Mouse (Mus musculus) mouse trophoblast stem cell (cell line): ENCODE results near the gene Ccdc163.

Experiments used
- in situ Hi-C, 2 experiments: fragments of 300-500 bp; cut with MseI, MboI; formaldehyde crosslinking; loops; 2 replicates in 1 of 2; 3 replicates in 1 of 2; pipeline ENCODE4 v1.15.1; 2025

The Ccdc163 gene

DNA sequence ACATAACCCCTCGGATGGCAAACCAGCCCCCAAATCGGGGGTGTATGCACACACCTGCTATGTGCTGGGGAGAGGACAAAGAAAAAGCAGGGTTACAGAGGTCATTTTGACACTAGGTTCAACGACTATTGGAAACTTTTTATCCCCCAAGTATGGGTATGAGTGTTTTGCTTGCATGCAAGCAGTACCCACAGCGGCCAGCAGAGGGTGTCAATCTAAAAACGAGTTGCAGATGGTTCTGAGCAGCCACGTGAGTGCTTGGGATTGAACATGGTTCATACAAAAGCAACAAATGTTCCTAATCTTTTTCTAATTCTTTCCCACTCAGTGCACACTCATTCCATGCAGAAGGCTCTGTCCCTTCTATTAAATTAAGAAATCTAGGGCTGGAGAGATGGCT lies 4.5 kb upstream of the Ccdc163 start:
- in situ Hi-C loops = no loop called here

DNA sequence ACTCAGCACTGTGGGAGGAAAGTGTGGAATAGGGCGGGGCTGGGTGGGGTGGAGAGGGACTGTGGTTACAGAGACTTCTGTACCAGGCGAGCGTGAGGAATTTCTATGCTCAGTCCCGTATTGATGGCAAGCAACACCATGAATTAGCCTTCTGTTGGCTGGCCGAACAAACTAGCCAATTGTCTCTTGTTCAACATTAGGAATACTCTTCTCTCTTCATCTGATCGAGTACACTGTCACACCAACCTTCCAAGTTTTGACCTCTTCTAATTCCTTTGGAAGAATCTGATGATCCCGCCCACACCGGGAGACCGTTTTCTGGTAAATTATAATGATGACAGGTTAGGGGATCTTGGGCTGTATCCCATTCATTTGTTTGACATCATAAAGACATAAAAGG lies 643 bp upstream of the Ccdc163 start:
- in situ Hi-C loops = no loop called here

DNA sequence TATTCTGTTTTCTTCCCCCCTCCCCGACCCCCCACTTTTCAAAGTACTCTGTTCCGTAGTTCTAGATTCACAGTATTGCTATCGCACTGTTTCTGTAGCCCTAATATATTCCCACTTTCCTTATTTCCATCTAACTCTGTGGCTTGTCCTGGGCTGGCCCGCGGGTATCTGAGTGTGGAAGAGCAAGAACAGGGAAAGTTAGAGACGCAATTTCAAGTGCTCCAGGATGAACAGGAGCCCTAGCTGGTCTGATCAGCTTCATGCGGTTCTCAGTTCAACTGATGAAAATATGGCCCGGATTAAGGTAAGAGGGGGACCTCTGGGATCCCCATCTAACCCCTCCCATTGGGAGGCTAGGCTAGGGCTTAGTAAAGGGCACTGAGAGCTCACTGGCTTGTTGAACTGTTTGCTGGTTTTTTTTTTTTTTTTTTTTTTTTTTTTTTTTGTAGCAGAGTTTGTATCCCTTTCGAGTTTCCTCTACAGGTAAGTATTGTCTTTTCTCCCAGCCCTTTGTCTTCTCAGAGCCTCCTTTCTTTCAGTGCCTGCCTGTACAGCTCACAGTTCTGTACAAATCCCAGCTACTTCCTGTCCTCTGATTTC lies 582 bp downstream of the Ccdc163 start:
- in situ Hi-C loops = no loop called here

DNA sequence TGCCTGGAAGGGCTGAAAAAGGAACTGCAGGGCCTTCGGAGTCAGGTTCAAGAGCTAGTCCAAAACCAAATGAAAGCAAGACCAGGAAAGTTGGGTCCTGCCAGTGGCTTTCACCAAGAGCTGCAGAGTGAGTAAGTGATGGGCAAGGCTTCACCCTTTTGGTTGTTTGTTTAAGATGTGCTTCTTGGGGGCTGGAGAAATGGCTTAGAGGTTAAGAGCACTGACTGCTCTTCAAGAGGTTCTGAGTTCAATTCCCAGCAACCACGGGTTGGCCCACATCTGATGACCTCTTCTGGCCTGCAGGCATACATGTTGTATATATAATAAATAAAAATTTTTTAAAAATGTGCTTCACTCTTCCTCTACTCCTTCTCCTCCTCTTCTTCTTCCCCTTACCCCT lies 1.8 kb downstream of the Ccdc163 start:
- in situ Hi-C loops = no loop called here

DNA sequence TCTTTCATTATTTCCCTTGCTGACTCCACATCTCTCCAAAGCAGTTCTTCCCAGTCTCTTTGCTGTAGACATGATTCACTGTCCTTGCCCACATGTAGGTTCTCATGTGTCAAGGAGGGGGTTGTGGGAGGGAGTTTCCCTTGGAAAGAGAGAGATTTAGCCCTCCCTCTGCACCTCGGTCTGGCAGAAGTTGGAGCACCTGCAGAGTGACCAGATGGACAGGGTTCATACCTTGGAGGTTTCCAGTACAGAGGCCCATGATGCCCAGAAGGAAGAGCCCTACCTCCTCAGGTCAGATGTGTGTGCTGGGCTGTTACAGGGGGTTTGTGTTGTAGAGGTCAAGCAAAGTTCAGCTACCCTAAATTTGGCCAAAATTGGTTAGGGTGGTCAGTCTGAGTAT lies 4.2 kb downstream of the Ccdc163 start:
- in situ Hi-C loops = no loop called here

DNA sequence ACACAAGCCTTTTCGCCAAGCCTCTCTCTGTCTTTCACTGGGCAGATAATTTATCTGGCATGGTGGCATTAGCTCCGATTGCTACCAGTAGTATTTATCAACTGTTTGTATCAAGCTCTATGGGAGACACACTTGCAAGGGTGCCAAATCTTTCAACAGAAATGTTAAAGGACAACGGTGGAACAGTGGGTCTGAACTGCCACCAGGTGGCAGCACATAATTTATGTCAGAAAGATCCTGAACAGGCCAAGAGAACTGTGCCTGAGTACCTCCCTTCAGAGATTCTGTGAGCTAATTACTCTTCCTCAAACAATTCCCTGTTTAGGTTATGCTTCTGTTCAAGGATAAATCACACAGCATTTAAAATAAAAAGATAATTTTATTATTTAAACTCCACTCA lies 11.1 kb downstream of the Ccdc163 start:
- in situ Hi-C loops = loop anchor here (5.0 kb wide), 1 partner anchor 68 kb away; no protein-coding TSS in a partner anchor

DNA sequence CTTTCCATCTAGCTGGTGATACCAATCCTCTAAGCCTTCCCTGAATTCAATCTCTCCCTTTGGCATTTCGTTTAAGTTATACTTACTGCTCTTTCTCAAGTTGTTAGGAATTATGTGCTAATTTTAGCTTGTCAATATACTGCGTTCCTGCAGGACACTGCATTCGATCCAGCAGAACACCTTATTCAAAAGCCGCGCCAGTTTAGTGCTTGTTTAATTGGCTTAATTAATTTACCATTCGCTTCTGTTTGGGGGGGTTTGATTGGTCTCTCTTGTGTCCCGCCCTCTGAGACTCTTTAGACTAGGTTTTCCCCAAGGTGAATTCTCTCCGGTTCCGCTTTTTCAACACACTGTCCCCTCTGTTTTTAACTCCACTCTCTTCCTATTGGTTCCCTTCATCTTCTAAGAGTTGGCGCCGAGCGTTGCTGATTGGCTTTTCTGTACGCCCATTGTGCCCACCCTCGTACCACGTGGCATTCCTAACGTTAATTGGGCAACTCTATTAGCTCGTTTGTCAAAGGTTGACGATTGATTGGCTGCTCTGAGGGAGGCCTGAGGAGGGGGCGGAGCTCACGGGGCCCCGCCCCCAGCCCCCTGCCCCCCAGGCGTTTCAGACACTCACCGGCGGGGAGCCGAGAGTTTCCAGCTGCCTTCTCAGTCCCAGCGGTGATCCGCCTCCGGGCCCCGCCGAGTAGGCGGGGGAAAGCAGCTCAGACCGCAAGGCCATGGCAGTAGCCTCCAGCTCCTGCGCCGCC lies 12.2 kb downstream of the Ccdc163 start, which contains the start of gene Tesk2:
TSS of gene Tesk2 (plus strand) at position 606 of the 755 bp plus-strand sequence.
- in situ Hi-C loops = no loop called here

DNA sequence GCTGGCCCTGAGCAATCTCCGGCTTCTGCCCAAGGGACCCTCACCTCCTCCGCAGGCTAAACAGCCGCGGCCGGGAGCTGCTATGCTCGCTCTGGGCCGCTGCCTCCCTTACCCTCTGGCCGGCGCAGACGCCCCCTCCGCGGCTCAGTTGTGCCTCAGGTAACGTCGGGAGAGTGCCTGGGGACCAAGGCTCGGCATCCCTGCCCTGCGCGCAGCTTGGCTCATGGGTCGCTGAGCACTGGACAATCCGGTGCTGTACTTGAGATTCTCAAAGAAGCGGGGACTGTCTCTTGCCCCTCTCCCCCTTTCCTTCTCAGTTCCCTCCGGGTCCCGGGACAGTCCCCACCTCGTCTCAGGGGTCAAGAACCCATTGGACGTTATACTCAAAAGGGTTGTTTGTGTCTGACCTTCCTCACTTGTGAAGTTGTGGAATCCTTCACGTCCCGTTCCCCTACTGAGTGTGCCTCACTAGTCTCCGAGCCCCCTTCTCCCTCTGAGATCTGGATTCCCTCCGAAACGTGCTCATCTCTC lies 12.9 kb downstream of the Ccdc163 start:
- in situ Hi-C loops = no loop called here

DNA sequence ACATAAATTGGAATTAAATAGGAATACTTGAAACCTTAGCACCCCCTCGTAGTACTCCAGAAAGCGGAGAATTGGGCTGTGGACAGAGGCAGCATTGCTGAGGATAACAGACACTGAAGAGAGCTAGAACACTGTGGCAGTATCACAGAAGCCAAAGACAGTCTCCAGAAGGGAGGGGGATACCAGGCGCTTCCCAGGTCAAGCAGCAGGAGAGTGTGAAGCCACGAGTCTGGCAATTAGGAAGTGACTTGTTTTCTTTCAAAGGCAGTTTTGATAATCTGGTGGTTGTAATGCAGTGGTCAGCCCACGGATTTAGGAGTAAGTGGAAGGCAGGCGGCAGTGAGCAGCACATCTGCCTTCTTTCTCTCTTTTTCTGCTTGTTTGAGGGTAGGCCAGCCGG lies 13.9 kb downstream of the Ccdc163 start:
- in situ Hi-C loops = no loop called here

DNA sequence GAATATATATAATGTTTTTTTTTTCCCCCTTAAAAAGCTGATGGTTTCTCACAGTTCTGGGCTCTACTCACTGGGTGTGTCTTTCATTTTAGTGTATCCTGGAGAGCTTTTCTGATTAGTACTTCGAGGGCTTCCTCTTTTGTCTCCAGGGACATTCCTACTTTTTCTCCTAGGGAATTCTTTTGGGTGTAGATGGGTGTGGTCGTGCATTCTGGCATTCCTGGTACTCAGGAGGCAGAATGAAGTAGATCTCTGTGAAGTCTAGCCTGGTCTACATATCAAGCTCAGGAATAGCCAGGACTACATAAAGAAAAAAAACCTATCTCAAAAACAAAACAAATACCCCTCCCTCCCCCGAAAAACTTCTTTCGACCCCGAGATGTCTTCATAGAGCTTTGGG lies 17.1 kb downstream of the Ccdc163 start:
- in situ Hi-C loops = no loop called here

DNA sequence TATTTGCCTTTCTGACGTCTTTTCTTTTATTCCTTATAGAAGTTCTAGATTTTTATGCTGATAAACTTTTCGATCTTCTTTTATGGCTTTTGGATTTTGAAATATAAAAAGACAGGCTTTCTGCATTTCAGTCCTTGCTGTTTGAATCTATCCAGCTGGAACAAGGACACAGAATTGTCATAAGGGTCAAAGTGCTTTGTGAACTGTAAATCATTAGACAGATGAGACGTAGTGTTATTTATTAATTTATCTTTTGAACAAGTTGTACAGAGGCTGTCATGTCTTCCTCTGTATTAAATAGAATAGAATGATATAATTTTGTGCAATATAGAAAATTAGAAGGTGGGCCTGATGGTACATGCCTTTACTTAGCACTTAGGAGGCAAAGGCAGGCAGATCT lies 19.1 kb downstream of the Ccdc163 start:
- in situ Hi-C loops = no loop called here

DNA sequence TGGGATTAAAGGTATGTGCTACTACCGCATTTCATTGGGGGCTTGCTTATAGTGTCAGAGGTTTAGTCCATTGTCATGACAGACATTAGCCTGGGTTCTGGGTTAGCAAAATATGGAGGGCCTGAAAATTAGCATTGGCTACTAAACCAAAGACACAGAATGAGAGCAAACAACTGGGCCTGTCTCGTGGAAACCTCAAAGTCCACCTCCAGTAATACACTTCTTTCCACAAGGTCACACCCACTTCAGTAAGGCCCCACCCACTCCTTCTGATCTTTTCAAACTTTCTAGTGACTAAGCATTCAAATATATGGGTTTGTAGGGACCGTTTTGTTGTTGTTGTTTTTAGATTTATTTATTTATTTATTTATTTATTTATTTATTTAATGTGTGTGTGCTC lies 21.2 kb downstream of the Ccdc163 start:
- in situ Hi-C loops = no loop called here

DNA sequence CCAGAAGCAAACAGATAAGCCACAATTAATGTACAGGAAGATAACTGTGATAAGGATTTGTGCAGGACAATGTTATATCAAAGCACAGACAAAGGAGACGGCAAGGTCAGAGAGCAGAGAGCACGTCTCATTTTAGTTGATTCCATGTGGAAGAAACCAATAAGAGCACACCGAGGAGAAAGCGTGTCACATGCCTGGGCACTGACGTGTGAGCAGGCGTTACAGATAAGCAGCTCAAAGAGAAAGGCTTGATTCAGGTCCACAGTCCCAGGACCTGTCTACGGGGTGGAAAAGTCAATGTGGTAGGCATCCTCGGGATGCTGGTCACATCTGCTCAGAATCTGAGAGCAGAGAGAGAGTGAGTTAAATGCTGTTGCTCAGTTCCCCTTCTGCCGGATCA lies 22.8 kb downstream of the Ccdc163 start:
- in situ Hi-C loops = no loop called here

DNA sequence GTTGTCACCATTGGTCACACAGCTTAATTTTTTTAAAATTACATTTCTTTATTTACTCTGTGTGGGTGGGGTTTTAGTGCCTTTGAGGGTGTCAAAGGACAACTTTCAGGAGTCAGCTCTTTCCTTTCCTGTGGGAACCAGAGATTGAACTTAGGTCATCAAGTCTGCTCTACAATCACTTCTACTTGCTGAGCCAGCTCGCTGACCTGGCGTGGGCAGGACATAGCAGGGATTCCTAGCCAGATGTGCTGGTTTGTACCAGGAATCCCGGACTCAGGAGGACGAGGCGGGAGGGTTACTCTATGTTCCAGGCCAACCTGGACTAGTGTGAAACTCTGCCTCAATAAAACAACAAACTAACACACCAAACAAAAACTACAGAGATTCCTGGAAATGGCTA lies 24.0 kb downstream of the Ccdc163 start:
- in situ Hi-C loops = no loop called here

DNA sequence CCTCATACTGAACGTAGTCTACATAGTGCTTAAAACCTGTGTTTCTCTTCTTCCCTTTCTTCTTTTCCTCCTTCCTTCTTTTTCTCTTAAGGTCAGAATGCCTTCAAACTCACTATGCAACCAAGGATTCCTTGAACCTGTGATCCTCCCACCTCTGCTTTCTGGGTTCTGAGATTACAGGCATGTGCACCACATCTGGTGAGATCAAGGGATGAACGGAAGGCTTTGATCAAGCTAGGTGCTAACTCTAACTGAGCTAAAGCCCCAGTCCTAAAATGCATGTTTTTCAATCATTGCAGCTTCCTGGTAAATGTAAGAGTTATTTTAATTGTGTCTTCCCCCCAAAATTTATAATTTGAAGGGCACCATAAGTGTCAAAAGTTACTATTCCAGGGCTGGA lies 26.7 kb downstream of the Ccdc163 start:
- in situ Hi-C loops = no loop called here

DNA sequence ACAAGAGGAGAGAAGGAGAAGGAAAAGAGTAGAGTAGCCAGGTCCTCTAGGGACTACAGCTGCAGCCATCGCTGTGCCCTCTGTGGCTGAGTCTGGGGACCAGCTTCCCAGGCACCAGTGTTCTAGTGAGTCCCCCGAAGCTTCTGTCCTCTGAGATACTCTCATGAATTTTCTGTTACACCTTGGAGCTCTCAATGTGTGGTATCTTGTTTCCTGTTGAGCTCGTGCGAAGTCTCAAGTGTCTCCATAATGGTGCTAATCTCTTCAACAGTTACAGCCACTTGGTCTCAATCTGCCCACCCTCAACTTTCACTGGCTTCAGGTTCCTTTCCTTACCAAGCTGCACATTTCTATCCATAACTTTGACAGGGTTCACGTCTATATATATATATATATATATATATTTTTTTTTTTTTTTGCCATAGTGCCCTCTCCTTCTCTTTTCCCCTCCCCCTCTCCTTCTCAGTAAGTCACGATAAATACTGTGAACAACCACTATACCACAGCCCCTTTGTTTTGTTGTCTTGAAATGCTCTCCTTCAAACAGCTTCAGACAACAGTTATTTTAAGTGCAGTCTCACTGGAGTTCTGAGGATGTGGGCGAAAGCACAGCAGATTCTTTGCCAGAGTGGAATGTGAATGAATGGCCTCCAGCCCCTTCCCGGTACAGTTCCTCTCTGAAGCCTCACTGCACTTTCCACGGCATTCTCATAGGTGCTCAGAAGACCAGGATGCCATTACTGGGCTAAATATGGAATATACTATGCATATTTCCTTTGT lies 30.9 kb downstream of the Ccdc163 start:
- in situ Hi-C loops = no loop called here

DNA sequence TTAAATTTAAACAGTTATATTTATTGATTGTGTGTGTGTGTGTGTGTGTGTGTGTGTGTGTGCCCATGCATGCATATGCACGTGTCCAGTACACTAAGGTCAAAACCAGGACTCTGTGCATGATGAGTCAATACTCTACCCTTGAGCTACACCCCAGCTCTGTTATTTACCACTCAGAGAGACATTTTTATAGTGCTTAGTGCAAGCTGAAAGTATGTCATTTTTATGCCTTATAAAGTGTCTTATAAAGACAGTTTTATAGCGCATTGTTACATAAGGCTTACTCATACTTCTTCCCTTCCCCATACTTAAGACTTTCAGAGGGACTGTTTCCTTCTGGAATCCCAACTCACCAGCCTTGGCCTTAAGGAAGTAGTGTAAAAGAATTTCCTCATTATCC lies 41.4 kb downstream of the Ccdc163 start:
- in situ Hi-C loops = no loop called here

DNA sequence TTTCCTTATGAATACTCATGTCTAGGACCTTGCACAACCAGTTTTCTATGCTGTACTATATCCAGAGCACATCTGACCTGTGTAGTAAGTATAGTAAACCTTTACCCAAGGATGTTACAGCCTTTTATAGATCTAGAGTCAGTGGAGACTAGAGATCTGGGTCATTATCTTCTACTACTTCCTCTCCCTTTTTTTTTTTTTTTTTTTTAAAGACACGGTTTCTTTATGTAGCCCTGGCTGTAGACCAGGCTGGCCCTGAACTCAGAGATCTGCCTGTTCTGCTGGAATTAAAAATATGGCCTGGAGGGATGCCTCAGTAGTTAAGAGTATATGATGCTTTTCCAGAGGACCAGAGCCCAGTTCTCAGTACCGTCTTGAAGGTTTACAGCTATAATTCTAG lies 53.6 kb downstream of the Ccdc163 start:
- in situ Hi-C loops = no loop called here

DNA sequence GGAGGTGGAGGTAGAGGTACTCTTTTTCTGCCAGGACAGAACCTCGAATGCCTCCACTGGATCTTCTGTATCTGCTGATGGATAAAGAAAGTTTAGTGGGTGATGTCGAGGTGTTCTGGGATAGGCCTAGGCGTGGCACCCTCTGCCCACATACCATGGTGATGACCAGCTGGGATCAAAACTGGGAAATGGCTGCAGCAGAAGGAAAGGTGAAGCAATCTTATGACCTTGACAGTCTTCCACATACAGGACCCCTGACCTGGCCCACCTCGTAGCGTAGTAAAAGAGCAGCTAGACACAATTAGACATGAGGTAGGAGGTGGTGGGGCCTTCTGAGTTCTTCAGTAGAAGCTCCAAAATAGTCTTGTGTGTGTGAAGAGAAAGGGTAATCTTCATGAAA lies 55.7 kb downstream of the Ccdc163 start:
- in situ Hi-C loops = no loop called here

DNA sequence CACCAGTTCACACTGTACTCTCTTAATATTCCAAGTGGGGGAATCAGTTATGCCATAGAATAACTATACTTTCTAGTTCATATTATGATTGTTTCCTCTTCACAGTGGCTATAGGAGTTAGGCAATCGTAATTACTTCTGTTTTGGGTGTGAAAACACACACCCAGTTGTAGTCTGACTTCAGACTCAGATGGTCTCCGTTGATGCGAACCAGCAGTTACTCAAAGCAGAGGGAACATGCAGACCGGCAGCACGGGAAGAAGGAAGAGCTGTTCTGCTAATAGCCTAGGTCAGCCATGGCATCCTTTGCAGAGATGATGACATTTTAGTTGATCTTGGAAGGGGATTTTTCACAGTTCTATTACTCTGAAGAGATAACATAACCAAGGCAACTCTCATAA lies 60.2 kb downstream of the Ccdc163 start:
- in situ Hi-C loops = no loop called here

DNA sequence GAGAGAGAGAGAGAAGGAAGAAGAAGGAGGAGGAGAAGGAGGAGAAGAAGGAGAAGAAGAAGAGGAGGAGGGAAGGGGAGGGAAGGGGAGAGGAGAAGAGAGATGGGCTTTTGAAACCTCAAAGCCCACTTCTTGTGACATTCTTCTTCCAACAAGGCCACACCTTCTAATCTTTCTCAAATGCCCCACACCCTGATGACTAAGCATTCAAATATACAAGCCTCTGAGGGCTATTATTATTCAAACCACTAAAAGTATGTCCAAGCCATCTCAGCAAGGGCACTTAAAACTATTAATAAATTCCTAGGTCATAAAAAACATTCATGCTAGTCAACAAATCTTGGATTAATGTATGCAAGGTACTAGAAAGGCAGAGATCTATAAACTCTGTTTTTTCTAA lies 60.8 kb downstream of the Ccdc163 start:
- in situ Hi-C loops = no loop called here

DNA sequence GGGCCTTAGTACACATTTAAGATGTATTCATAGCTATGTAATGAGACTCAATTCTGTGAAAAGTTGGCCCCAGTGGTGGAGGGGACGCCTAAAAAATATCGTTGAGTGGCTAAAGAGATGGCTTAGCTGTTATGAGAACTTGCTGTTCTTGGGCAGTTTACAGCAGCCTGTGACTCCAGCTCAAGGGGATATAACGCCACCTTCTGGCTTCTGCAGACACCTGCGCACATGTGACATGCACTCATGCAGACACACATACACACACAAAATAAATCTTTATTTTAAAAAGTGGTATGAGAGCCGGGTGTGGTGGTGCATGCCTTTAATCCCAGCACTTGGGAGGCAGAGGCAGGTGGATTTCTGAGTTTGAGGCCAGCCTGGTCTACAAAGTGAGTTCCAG lies 68.1 kb downstream of the Ccdc163 start:
- in situ Hi-C loops = no loop called here

DNA sequence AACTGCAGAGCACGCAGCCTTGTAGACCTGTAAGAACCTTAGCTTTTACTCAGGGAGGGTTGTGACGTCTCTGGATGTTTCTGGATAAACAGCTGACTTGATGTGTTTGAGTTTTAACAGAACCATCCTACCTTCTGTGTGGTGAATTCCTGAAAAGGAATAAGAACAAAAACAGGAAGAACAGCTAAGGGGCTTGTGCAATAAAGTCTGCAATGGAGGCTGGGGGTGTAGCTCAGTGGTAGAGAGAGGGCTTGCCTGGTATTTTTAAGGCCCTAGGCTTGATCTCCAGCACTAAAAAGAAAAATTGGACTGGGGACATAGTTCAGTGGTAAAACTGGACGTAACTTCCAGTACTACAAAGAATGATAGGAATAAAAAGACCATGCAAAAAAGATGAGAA lies 68.8 kb downstream of the Ccdc163 start:
- in situ Hi-C loops = no loop called here
